Mouse (Mus musculus) E14TG2a.4 (cell line): ENCODE measurements around the gene Slc4a3.
A peak's percentile ranks its signal among the peaks of the same experiment; 100 is the strongest.

Experiments used
- CTCF ChIP-seq: conservative IDR thresholded peaks from 2 replicates; pipeline ENCODE4 v1.5.1; 2014; ENCODE audit warnings: low read length
- NANOG ChIP-seq: IDR thresholded peaks from 2 replicates; pipeline ENCODE4 v1.6.1; 2014; ENCODE audit warnings: borderline replicate concordance, low read length, mixed read lengths
- POU5F1 ChIP-seq: IDR thresholded peaks from 2 replicates; pipeline ENCODE4 v1.6.1; 2014; ENCODE audit warnings: low read length, borderline replicate concordance

- peak; percentile 89 for TF ChIP-seq CTCF
- no peak for TF ChIP-seq POU5F1
- TF ChIP-seq NANOG, result no peak
These were observed 51.6 kb downstream of the Slc4a3 start for GRCm38 (mm10) chr1:75597622-75598021.
